In the genomic region with DNA sequence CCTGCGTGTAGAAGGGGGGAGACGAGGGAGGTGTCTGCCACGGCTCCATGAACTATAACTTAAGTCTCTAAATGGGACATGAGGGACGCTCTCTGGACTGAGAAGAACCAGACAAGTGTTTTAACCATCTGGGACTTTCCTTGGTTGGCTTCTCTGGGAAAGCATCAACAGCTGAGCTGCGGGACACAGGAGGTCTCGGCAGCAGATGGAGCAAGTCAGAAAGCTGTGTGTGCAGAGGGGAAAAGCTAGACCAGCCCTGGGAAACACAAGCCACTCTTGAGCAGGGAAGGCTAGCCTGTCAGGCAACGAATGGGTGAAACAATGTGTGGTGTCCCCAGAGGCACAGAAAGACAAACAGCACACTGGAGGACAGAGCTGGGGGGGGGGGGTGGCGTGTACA, we compare ENCODE assay signal across 17 mouse cellular contexts.
DNase-seq lines count a peak whose midpoint lies in the region; ATAC-seq and TF ChIP-seq lines count a peak whose summit lies in the region.
"Had no signal": no experiment of that assay in that cellular context is flagged by ENCODE, and none has a peak within 500 bp of the region (broad histone marks: within the 10 kb centered on the region; RNA-seq: fewer than 3 reads in every experiment).

No protein-coding gene starts in this region.

- H3K36me3 ChIP-seq in liver, postnatal 0 days (replicated peaks; ENCODE audit: insufficient read depth, low read length): no peaks in the 10 kb centered on the region
- H3K36me3 ChIP-seq in hindbrain, embryonic 13.5 days: no peaks in the 10 kb centered on the region
- no peaks in the 10 kb centered on the region for H3K36me3 ChIP-seq in midbrain, postnatal 0 days (ENCODE audit: insufficient read depth, low read length)
- H3K36me3 ChIP-seq: embryonic facial prominence, embryonic 12.5 days had no signal

- H3K4me3 ChIP-seq in liver, postnatal 0 days (ENCODE audit: low read depth, low read length): no peak overlapping the region
- no peak overlapping the region for H3K4me3 ChIP-seq in brown adipose tissue, adult 24 weeks (ENCODE audit: insufficient read depth, low read depth, low read length)
- H3K4me3 ChIP-seq in hindbrain, embryonic 13.5 days: no peak overlapping the region
- no peak overlapping the region for H3K4me3 ChIP-seq in midbrain, postnatal 0 days (ENCODE audit: low read depth, low read length)
- H3K4me3 ChIP-seq: embryonic facial prominence, embryonic 12.5 days; erythroblast, embryonic 14.5 days; layer of hippocampus, adult 2 months had no signal

- no peak for TF ChIP-seq EP300 in liver, postnatal 0 days (IDR thresholded peaks at IDR 0.05; ENCODE audit: low read depth)

- no peak for ATAC-seq in liver, postnatal 0 days
- peak; percentile 38; the same call in 1 of the 2 replicates for ATAC-seq in hindbrain, embryonic 13.5 days (ENCODE audit: low FRiP score)
- no peak for ATAC-seq in midbrain, postnatal 0 days (ENCODE audit: low FRiP score)
- ATAC-seq: forebrain, embryonic 14.5 days had no signal

- no peaks in the 10 kb centered on the region for H3K9me3 ChIP-seq in liver, postnatal 0 days (ENCODE audit: low read length)
- no peaks in the 10 kb centered on the region for H3K9me3 ChIP-seq in hindbrain, embryonic 13.5 days
- no peaks in the 10 kb centered on the region for H3K9me3 ChIP-seq in midbrain, postnatal 0 days (ENCODE audit: low read length)
- H3K9me3 ChIP-seq: embryonic facial prominence, embryonic 12.5 days had no signal

- no peaks in the 10 kb centered on the region for H3K27me3 ChIP-seq in liver, postnatal 0 days (ENCODE audit: insufficient read depth, low read length)
- H3K27me3 ChIP-seq in hindbrain, embryonic 13.5 days: peaks cover 8% of the 10 kb centered on the region
- H3K27me3 ChIP-seq in midbrain, postnatal 0 days (ENCODE audit: insufficient read depth, low read length): peaks cover 3% of the 10 kb centered on the region; the same call in 1 of the 2 replicates

- peaks cover 40% of the 10 kb centered on the region for H3K4me1 ChIP-seq in liver, postnatal 0 days (ENCODE audit: insufficient read depth)
- H3K4me1 ChIP-seq in brown adipose tissue, adult 24 weeks (ENCODE audit: control insufficient read depth, insufficient read depth, insufficient read length, low read length): 0 out of 2 replicates have a peak, but pooled peaks cover 2% of the 10 kb centered on the region
- peaks cover 18% of the 10 kb centered on the region for H3K4me1 ChIP-seq in hindbrain, embryonic 13.5 days (replicated peaks)
- no peaks in the 10 kb centered on the region for H3K4me1 ChIP-seq in midbrain, postnatal 0 days (ENCODE audit: insufficient read depth, low read length)
- H3K4me1 ChIP-seq: embryonic facial prominence, embryonic 12.5 days had no signal

- H3K9ac ChIP-seq in liver, postnatal 0 days (replicated peaks): no peak overlapping the region
- H3K9ac ChIP-seq in hindbrain, embryonic 13.5 days: no peak overlapping the region
- no peak overlapping the region for H3K9ac ChIP-seq in midbrain, postnatal 0 days (replicated peaks; ENCODE audit: low read length, poor library complexity, severe bottlenecking)
- H3K9ac ChIP-seq: embryonic facial prominence, embryonic 12.5 days; lung, embryonic 14.5 days had no signal

- no peak for TF ChIP-seq CTCF in liver, postnatal 0 days (IDR thresholded peaks at IDR 0.05; ENCODE audit: low read depth)
- no peak for TF ChIP-seq CTCF in midbrain, postnatal 0 days (IDR thresholded peaks at IDR 0.05)

- H3K4me2 ChIP-seq in liver, postnatal 0 days (ENCODE audit: low read depth, low read length): no peak overlapping the region
- H3K4me2 ChIP-seq in hindbrain, embryonic 13.5 days: no peak overlapping the region
- no peak overlapping the region for H3K4me2 ChIP-seq in midbrain, postnatal 0 days (ENCODE audit: low read depth, low read length, poor library complexity, severe bottlenecking)
- H3K4me2 ChIP-seq: embryonic facial prominence, embryonic 12.5 days; lung, embryonic 14.5 days had no signal

- WGBS in liver, postnatal 0 days (ENCODE audit: insufficient replicate concordance): 63% methylated on average over 7 of the region's 8 CpGs
- WGBS in hindbrain, embryonic 13.5 days: 36% methylated on average over 8 of the region's 8 CpGs
- WGBS in midbrain, postnatal 0 days: 60% methylated on average over 8 of the region's 8 CpGs

- no peak for DNase-seq in liver, postnatal 0 days
- DNase-seq in liver: no peak
- peak; percentile 34 for DNase-seq in midbrain, postnatal 0 days (ENCODE audit: low spot score)
- DNase-seq in urinary bladder, postnatal 36 days (ENCODE audit: low spot score in 2 of 2): no peak
- DNase-seq in layer of hippocampus, adult 11-12 months (ENCODE audit: low spot score): no peak
- DNase-seq: cerebellum, adult 8-10 months; gastrocnemius, postnatal 36 days; kidney, adult 2 months; kidney, postnatal 10 days; lung, embryonic 14.5 days; lung, postnatal 36 days had no signal

- H3K27ac ChIP-seq in liver, postnatal 0 days (ENCODE audit: low read depth): peak overlapping the region; percentile 49; the same call in 1 of the 2 replicates
- H3K27ac ChIP-seq in brown adipose tissue, adult 24 weeks (replicated peaks; ENCODE audit: low read depth, low read length): 0 out of 2 replicates have a peak overlapping the region, but pooled peaks have one; percentile 13
- 0 out of 2 replicates have a peak overlapping the region, but pooled peaks have one; percentile 12 for H3K27ac ChIP-seq in hindbrain, embryonic 13.5 days
- no peak overlapping the region for H3K27ac ChIP-seq in midbrain, postnatal 0 days (ENCODE audit: low read depth, low read length)
- H3K27ac ChIP-seq: embryonic facial prominence, embryonic 12.5 days; layer of hippocampus, adult 2 months had no signal
